Mouse (Mus musculus): ENCODE results near the gene Lrrc8e. TPM values are rescaled to one million over a fixed set of nuclear protein-coding genes. Genes with fewer than 3 reads are reported as not detected.

The Lrrc8e gene
- polyA plus RNA-seq, 1 experiment: not detected

DNA sequence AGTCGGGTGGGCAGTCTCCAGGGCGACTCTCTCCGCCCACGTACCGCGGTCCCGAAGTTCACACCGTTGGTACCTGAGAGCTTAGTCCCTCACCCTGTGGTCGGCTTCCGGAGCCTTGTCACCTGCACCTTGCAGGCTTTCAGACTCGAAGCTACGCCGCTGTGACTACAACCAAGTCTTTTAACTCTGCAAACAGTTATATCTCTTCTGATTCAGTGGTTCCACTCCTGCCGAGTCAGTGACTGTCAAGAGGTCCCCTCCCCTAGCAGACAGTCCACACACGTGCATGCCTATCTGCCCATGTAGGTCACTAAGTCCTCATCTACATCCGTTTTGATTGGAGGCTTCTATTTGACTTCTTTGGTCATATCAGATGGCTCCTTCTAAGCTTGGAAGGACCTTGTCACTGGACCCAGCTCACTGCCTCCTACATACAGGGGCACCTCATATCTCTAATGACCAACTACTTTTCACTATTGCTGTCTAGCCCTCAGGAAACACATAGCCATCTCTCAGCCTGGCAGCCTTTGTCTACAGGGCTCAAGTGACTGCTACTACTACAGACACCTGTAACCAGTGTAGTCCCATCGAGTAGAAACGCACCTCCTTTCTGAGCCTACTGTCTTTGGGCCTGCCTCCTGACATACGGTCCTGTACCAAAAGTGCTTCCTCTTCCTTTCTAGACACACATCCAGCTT, 12.7 kb downstream of the Lrrc8e start:
- Histone ChIP-seq H3K4me3 (replicated peaks) (peak overlapping the region; percentile 96), H3K27me3 (replicated peaks) (peaks cover 13% of the 10 kb centered on the region), H3K4me1 (peaks cover 51% of the 10 kb centered on the region), H3K9me3 (no peaks in the 10 kb centered on the region), H3K36me3 (replicated peaks; ENCODE audit: low read length) (peaks cover 47% of the 10 kb centered on the region)
- TF ChIP-seq FLI1 (IDR thresholded peaks at IDR 0.05; ENCODE audit: low read length): no peak
- no peak for TF ChIP-seq GATA1 (IDR thresholded peaks at IDR 0.05; ENCODE audit: borderline replicate concordance, low read length)

DNA sequence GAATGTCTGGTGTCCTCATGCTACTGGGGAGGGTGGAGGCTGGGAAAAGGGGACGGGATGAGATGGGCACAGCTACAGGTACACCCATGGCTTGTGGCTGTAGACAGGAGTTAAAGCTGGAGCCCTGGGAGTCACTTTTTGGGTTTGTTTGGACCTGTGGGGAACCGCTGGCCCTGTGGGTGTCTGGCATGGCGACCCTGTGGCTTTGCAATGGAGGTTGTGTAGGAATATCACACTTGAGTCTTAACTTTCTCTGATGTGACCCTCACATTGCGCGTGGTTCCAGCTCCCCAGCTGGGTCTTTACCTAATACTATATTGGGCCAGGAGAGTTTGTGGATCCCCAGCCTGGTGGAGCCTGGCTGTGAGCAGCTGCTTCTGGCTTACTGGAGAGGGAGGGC, 18.4 kb downstream of the Lrrc8e start:
- TF ChIP-seq FLI1 (IDR thresholded peaks at IDR 0.05; ENCODE audit: low read length) (no peak), GATA1 (IDR thresholded peaks at IDR 0.05; ENCODE audit: borderline replicate concordance, low read length) (no peak)
- H3K36me3 ChIP-seq (replicated peaks; ENCODE audit: low read length): peaks cover 100% of the 10 kb centered on the region
- H3K4me3 ChIP-seq (replicated peaks): no peak overlapping the region
- peaks cover 30% of the 10 kb centered on the region for H3K4me1 ChIP-seq
- no peaks in the 10 kb centered on the region for H3K9me3 ChIP-seq
- no peaks in the 10 kb centered on the region for H3K27me3 ChIP-seq (replicated peaks)

DNA sequence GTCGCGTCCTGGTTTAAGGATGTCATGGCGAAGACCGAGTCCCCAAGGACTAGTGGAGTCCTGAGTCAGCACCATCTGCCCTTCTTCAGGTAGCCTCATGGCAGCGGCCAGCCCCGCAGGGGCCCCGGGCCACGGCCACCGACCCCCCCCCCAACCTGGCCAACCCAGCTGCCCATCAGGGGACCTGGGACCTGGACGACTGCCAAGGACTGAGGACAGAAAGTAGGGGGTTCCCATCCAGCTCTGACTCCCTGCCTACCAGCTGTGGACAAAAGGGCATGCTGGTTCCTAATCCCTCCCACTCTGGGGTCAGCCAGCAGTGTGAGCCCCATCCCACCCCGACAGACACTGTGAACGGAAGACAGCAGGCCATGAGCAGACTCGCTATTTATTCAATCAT, 19.1 kb downstream of the Lrrc8e start:
- H3K36me3 ChIP-seq (replicated peaks; ENCODE audit: low read length): peaks cover 98% of the 10 kb centered on the region
- H3K27me3 ChIP-seq (replicated peaks): no peaks in the 10 kb centered on the region
- no peak overlapping the region for H3K4me3 ChIP-seq (replicated peaks)
- H3K9me3 ChIP-seq: no peaks in the 10 kb centered on the region
- peaks cover 30% of the 10 kb centered on the region for H3K4me1 ChIP-seq
- no peak for TF ChIP-seq FLI1 (IDR thresholded peaks at IDR 0.05; ENCODE audit: low read length)
- TF ChIP-seq GATA1 (IDR thresholded peaks at IDR 0.05; ENCODE audit: borderline replicate concordance, low read length): no peak

DNA sequence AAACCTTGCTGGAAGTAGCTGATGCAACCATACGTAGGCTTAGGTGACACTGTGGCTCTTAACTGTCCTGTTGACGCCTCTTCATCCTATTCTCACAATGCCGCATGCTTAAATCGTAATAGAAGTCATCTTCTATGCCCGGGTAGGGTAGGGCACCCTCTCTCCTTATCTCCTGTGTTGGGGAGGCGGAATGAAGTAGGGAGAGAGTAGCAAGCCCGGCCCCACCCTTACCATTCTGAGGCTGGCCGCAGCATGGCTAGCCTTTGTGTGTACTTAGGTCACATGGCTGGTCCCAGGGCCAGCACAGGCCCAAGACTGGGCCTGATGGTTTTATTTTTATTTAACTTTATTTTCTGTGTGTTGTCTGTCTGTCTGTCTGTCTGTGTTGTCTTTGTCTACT, 20.6 kb downstream of the Lrrc8e start:
- Histone ChIP-seq H3K27me3 (replicated peaks) (no peaks in the 10 kb centered on the region), H3K4me1 (peaks cover 26% of the 10 kb centered on the region), H3K4me3 (replicated peaks) (no peak overlapping the region), H3K36me3 (replicated peaks; ENCODE audit: low read length) (peaks cover 83% of the 10 kb centered on the region), H3K9me3 (no peaks in the 10 kb centered on the region)
- TF ChIP-seq GATA1 (IDR thresholded peaks at IDR 0.05; ENCODE audit: borderline replicate concordance, low read length): no peak
- TF ChIP-seq FLI1 (IDR thresholded peaks at IDR 0.05; ENCODE audit: low read length): no peak

DNA sequence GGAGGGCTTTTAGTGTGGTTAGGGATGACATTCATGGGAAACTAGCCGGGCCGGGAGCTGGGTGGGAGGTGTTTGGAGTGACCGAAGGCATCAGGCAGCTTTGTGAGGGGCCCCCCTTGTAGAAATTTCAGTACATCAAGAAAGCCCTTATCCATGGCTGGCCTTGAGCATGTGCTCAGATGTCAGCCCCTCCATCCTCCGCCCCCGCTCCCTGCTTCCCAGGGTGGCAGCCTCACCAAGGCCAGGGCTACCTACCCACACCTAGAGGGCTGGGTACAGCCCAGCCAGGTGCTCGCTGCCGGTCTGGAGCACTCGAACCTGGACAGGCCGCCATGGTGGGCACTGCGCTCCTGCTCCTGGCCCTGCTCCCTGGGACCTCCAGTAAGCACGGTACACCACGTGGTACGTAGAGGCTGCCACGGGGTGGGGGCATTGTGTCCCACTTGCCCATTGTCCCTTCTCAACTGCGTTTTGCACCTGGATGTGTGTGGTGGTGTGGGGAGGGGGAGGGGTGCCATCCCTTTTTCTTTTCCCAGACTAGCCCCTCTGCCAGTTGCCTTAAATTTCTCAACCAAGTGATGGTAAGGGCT, 21.4 kb downstream of the Lrrc8e start, which contains the start of gene Tgfbr3l:
Gene Tgfbr3l (plus strand): TSS at position 264 of the 590 bp plus-strand sequence.
- TF ChIP-seq GATA1 (IDR thresholded peaks at IDR 0.05; ENCODE audit: borderline replicate concordance, low read length) (no peak), FLI1 (IDR thresholded peaks at IDR 0.05; ENCODE audit: low read length) (no peak)
- H3K36me3 ChIP-seq (replicated peaks; ENCODE audit: low read length): peaks cover 75% of the 10 kb centered on the region

DNA sequence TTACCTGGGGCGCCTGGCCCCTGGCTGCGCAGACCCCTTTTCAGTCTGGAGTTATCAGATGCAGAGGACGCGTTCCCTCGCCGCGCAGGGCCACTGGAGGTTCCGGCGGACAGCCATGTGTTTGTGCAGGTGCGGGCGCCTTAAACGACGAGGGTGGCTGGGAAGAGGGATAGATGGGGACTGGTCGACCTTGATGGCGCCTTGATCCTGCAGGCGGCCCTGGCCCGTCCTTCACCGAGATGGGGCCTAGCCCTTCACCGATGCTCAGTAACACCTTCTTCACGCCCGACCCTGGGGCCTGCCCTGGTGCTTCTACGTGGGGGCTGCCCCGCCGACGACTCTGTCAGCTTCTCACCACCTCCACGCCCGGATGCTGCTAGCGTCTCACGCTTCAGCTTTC, 22.6 kb downstream of the Lrrc8e start:
- no peak for TF ChIP-seq FLI1 (IDR thresholded peaks at IDR 0.05; ENCODE audit: low read length)
- TF ChIP-seq GATA1 (IDR thresholded peaks at IDR 0.05; ENCODE audit: borderline replicate concordance, low read length): no peak
- Histone ChIP-seq H3K9me3 (no peaks in the 10 kb centered on the region), H3K27me3 (replicated peaks) (no peaks in the 10 kb centered on the region), H3K4me1 (peaks cover 36% of the 10 kb centered on the region), H3K4me3 (replicated peaks) (no peak overlapping the region), H3K36me3 (replicated peaks; ENCODE audit: low read length) (peaks cover 65% of the 10 kb centered on the region)

More for the DNA sequence above, 21.4 kb downstream of the Lrrc8e start, which contains the start of gene Tgfbr3l:
- no peak within 1 kb of the TSS for H3K4me3 ChIP-seq (replicated peaks)
- no peaks in the 10 kb centered on the region for H3K9me3 ChIP-seq
- H3K4me1 ChIP-seq: peaks cover 27% of the 10 kb centered on the region
- no peaks in the 10 kb centered on the region for H3K27me3 ChIP-seq (replicated peaks)

DNA sequence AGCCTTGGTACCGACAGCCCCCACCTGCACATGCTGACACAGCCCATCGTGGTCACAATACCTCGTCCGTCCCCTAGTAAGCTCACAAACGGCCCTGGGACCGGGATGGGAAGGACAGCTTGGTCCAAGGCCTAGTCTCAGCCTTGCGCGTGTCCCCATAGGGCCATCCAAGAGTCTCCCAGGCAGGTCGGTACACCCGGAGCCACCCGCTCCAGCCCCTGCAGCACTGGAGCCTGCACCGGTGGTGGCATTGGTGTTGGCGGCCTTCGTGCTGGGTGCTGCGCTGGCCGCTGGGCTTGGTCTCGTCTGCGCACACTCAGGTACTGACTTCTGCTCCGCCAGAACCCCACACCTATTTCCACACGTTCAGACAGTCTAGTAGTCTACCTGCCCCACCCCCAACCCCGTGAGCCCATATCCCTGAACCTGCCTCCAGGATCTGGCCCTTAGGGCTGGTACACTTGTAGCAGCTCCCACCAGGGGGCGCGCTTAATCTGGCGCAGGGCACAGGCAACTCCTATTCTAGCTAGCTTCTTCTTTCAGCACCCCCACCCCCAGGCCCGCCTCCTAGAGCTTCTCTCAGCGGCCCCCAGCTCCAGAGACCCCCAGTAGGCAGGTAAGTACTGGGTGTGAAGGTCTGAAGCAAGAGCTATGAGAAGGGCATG, 23.8 kb downstream of the Lrrc8e start:
- H3K36me3 ChIP-seq (replicated peaks; ENCODE audit: low read length): peaks cover 65% of the 10 kb centered on the region
- peaks cover 38% of the 10 kb centered on the region for H3K4me1 ChIP-seq

DNA sequence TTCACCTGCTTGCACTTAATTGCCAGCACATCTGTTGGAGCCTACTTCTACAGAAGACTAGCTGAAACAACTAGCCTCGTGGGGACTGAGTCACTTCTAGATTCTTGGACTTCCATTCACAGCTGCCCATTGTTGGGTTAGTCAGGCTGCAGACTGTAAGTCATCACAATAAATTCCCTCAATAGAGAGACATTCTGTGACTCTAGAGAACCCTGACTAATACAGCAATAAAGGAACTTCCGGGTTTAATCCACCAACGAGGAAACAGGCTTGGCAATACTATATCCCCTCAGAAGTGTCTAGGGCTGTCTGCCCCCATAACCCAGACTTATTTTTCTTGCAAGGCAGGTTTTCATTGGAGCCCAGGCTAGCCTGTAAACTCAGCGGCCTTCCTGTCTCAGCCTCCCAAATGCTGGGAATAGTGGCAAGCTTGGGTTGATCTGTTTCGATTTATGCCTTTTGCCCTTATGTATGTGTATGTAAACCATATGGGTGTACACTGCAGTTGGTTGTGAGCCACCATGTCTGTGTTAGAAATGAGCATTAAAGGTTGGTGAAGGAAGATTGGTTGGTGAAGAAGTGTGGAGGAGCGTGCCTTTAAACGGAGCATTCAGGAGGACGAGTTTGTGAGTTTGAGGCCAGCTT, 25.6 kb downstream of the Lrrc8e start:
- Histone ChIP-seq H3K4me1 (peaks cover 35% of the 10 kb centered on the region), H3K36me3 (replicated peaks; ENCODE audit: low read length) (peaks cover 63% of the 10 kb centered on the region), H3K27me3 (replicated peaks) (no peaks in the 10 kb centered on the region), H3K9me3 (no peaks in the 10 kb centered on the region), H3K4me3 (replicated peaks) (peak overlapping the region; percentile 96)
- no peak for TF ChIP-seq GATA1 (IDR thresholded peaks at IDR 0.05; ENCODE audit: borderline replicate concordance, low read length)
- TF ChIP-seq FLI1 (IDR thresholded peaks at IDR 0.05; ENCODE audit: low read length): no peak

More for the DNA sequence above, 23.8 kb downstream of the Lrrc8e start:
- Histone ChIP-seq H3K27me3 (replicated peaks) (no peaks in the 10 kb centered on the region), H3K9me3 (no peaks in the 10 kb centered on the region), H3K4me3 (replicated peaks) (no peak overlapping the region)
- no peak for TF ChIP-seq GATA1 (IDR thresholded peaks at IDR 0.05; ENCODE audit: borderline replicate concordance, low read length)
- no peak for TF ChIP-seq FLI1 (IDR thresholded peaks at IDR 0.05; ENCODE audit: low read length)

DNA sequence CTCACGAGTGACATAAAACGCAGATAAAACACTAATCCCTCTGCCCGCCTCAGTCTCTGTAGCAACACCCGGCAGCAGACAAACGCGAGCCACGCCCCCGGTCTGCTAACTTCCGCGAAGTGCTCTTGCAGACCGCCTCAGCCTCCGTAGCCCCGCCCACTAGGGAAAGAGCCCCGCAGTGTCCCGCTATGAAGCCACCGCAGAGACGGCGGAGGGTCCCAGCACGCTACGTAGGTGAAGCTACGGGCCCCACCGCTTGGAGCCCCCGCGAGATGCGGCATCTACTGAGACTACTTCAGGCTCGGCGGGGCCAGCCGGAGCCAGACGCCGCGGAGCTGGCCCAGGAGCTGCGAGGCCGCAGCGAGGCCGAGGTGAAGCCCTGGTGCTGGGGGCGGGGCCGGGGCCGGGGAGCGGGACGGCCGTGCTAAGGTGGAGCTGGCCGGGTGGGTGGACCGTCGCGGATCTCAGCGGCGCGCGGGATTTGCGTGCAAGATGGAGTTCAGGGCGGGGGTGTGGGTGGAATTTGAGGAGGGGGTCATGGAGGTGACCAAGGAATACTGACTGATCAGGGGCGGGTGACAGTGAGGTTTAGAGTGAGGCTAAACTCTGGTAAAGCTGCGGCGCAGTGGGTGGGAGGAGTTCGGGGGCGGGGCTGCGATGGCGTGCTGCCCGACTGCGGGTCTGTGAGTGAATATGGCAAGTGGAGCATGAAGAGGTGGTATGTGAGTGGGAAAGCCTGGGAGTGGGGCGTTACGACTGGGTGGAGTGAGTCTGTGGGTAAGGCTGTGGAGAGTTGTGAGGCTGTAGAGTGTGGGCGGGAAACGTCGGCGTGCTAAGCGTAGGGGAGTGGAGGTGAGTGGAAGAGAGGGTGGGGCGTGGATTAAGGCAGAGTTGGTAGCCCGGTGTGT, 26.6 kb downstream of the Lrrc8e start, which contains the start of gene Snapc2:
Gene Snapc2 (plus strand): TSS at position 147 of the 908 bp plus-strand sequence.
- peaks cover 56% of the 10 kb centered on the region for H3K36me3 ChIP-seq (replicated peaks; ENCODE audit: low read length)
- H3K27me3 ChIP-seq (replicated peaks): no peaks in the 10 kb centered on the region
- H3K4me3 ChIP-seq (replicated peaks): peak within 1 kb of the TSS; percentile 96
- TF ChIP-seq FLI1 (IDR thresholded peaks at IDR 0.05; ENCODE audit: low read length) (no peak), GATA1 (IDR thresholded peaks at IDR 0.05; ENCODE audit: borderline replicate concordance, low read length) (no peak)
- H3K9me3 ChIP-seq: no peaks in the 10 kb centered on the region
- H3K4me1 ChIP-seq: peaks cover 41% of the 10 kb centered on the region
